ENCODE assay signal across 45 mouse cellular contexts in the genomic region with DNA sequence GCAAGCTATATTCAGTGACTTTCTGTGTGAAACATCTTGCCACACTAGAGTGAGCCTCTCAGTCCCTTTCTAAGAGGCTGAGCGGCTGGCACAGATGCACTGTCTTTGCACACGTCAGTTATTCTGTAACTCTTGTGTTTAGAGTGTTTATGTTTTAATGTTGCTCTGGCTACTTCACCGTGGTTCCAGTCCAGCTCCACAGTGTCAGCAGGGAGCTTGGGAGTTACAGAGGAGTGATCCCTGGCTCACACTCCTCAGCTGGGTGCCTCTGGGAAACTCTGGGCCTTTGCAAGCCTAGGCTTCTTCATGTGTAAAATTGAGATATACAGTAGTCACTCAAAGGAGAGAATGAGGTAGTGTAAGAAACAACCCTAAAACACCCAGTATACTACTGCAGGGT. TPM values are rescaled to one million over a fixed set of nuclear protein-coding genes. Genes with fewer than 3 reads are reported as not detected.
"Had no signal": no experiment of that assay in that cellular context is flagged by ENCODE, and none has a peak within 500 bp of the region (broad histone marks: within the 10 kb centered on the region; RNA-seq: fewer than 3 reads in every experiment).

No protein-coding gene starts in this region.

- H3K4me1 ChIP-seq: heart, embryonic 10.5 days; heart, embryonic 12.5 days; heart, embryonic 13.5 days; heart, embryonic 15.5 days; hindbrain, embryonic 10.5 days; intestine, embryonic 15.5 days; kidney, embryonic 15.5 days had no signal

- H3K9me3 ChIP-seq: heart, embryonic 10.5 days; heart, embryonic 12.5 days; heart, embryonic 13.5 days; heart, embryonic 15.5 days; hindbrain, embryonic 10.5 days; intestine, embryonic 15.5 days; kidney, embryonic 15.5 days had no signal

- H3K27ac ChIP-seq: heart, adult 2 months; heart, embryonic 10.5 days; heart, embryonic 13.5 days; heart, embryonic 15.5 days; hindbrain, embryonic 10.5 days; hindbrain, embryonic 14.5 days; intestine, embryonic 15.5 days; kidney, embryonic 15.5 days; kidney, postnatal 0 days; layer of hippocampus, adult 2 months; left cerebral cortex, adult 2 months had no signal

- H3K9ac ChIP-seq: heart, embryonic 12.5 days; heart, embryonic 13.5 days; heart, embryonic 15.5 days; hindbrain, embryonic 14.5 days; intestine, embryonic 15.5 days; kidney, embryonic 15.5 days had no signal

- H3K4me2 ChIP-seq: heart, embryonic 11.5 days; heart, embryonic 12.5 days; heart, embryonic 13.5 days; heart, embryonic 15.5 days; hindbrain, embryonic 14.5 days; intestine, embryonic 15.5 days; kidney, embryonic 15.5 days had no signal

- H3K27me3 ChIP-seq: heart, embryonic 12.5 days; heart, embryonic 13.5 days; heart, embryonic 15.5 days; intestine, embryonic 15.5 days; kidney, embryonic 15.5 days had no signal

- DNase-seq: heart, adult 2 months; heart, postnatal 10 days; heart, postnatal 36 days; heart, postnatal 4 days; kidney, adult 11 months; kidney, adult 18-20 months; kidney, adult 2 months; kidney, adult 8-10 months; kidney, adult 9 months; kidney, postnatal 10 days; kidney, postnatal 14 days; kidney, postnatal 25 days; kidney, postnatal 36 days; kidney, postnatal 4 days; layer of hippocampus, adult 9-11 months; layer of hippocampus, postnatal 36 days had no signal

- ATAC-seq: inflammation-experienced regulatory T-cells, adult 6 months; intestine, embryonic 15.5 days; intestine, embryonic 16.5 days; intestine, postnatal 0 days had no signal

- H3K4me3 ChIP-seq: heart, adult 2 months; heart, embryonic 10.5 days; heart, embryonic 12.5 days; heart, embryonic 13.5 days; heart, embryonic 15.5 days; hindbrain, embryonic 10.5 days; intestine, embryonic 15.5 days; kidney, embryonic 15.5 days; layer of hippocampus, adult 2 months; left cerebral cortex, adult 2 months had no signal

RNA-seq across cellular contexts. Expression of gene Barhl1, which starts 34.4 kb away (rescaled TPM):
- total RNA-seq: heart, adult 2 months; heart, adult 8-10 months; heart, postnatal 10 days; heart, postnatal 14 days; heart, postnatal 25 days; heart, postnatal 36 days; heart, postnatal 4 days; hematopoietic stem cell, adult 5-6 weeks; layer of hippocampus, adult 18-20 months; layer of hippocampus, adult 2 months; layer of hippocampus, adult 8-10 months; layer of hippocampus, postnatal 25 days; layer of hippocampus, postnatal 36 days; left cerebral cortex, adult 18-20 months; left cerebral cortex, adult 2 months had no signal
- polyA plus RNA-seq: heart, adult 2 months; heart, embryonic 10.5 days; heart, embryonic 11.5 days; heart, embryonic 12.5 days; heart, embryonic 13.5 days; heart, embryonic 14.5 days; heart, embryonic 15.5 days; heart, embryonic 16.5 days; heart, postnatal 0 days; inflammation-experienced regulatory T-cells, adult 6 months; intestine, embryonic 14.5 days; intestine, embryonic 16.5 days; intestine, postnatal 0 days; kidney, embryonic 14.5 days; kidney, embryonic 15.5 days; kidney, embryonic 16.5 days; kidney, postnatal 0 days had no signal
